Mouse (Mus musculus) limb, embryonic 14.5 days (tissue): ENCODE measurements at regions not wholly inside any gene's neighbourhood (a gene's known extent, or its start where the extent isn't known, plus 50 kb on each side); places are given as distances from the start of the nearest gene placed in this dataset.

Experiments used
- ATAC-seq: fragments of 200-750 bp; cut with Nextera tagmentation; 2 replicates; pipeline ENCODE4 v1.8.0; 2017; ENCODE audit warnings: low read depth, moderate number of reproducible peaks, moderate TSS enrichment; ENCODE audit not compliant: low FRiP score
- DNase-seq: peaks from one replicate; pipeline ENCODE4 v3.0.0-alpha.2; 2015; ENCODE audit warnings: low spot score
- H3K27ac ChIP-seq: fragments of 300-500 bp; sonication (generic); replicated peaks from 2 replicates; pipeline ENCODE4 v1.5.1; 2014; ENCODE audit warnings: low read depth, mild to moderate bottlenecking, low read length, moderate library complexity, mixed read lengths
- H3K27me3 ChIP-seq: fragments of 300-500 bp; sonication (generic); 2 replicates; pipeline ENCODE4 v1.6.1; 2014; ENCODE audit warnings: low read length, mixed read lengths; ENCODE audit not compliant: control insufficient read depth, insufficient read depth
- H3K36me3 ChIP-seq: fragments of 300-500 bp; sonication (generic); 2 replicates; pipeline ENCODE4 v1.6.1; 2014; ENCODE audit warnings: mild to moderate bottlenecking, low read length, moderate library complexity, mixed read lengths; ENCODE audit not compliant: control insufficient read depth, insufficient read depth
- H3K4me1 ChIP-seq: fragments of 300-500 bp; sonication (generic); 2 replicates; pipeline ENCODE4 v1.6.1; 2014; ENCODE audit warnings: antibody characterized with exemption, low read length, mixed read lengths; ENCODE audit not compliant: control insufficient read depth, insufficient read depth
- H3K4me2 ChIP-seq: fragments of 300-500 bp; sonication (generic); replicated peaks from 2 replicates; pipeline ENCODE4 v1.6.1; 2014; ENCODE audit warnings: low read depth, mild to moderate bottlenecking, low read length, moderate library complexity; ENCODE audit not compliant: severe bottlenecking
- H3K4me3 ChIP-seq: fragments of 300-500 bp; sonication (generic); replicated peaks from 2 replicates; pipeline ENCODE4 v1.5.1; 2014; ENCODE audit warnings: low read length
- H3K9ac ChIP-seq: fragments of 300-500 bp; sonication (generic); 2 replicates; pipeline ENCODE4 v1.6.1; 2014; ENCODE audit warnings: mild to moderate bottlenecking, low read depth, low read length, moderate library complexity; ENCODE audit not compliant: severe bottlenecking
- H3K9me3 ChIP-seq: fragments of 300-500 bp; sonication (generic); 2 replicates; pipeline ENCODE4 v1.6.1; 2016; ENCODE audit warnings: low read length; ENCODE audit not compliant: control insufficient read depth
- POLR2A ChIP-seq: fragments of 200-500 bp; IDR thresholded peaks from 2 replicates; pipeline ENCODE4 v1.8.0; 2012; ENCODE audit warnings: inconsistent platforms, mild to moderate bottlenecking, moderate library complexity, borderline replicate concordance; ENCODE audit not compliant: insufficient read depth, insufficient read length; ENCODE audit errors: extremely low read depth
- WGBS: fragments of 180-500 bp; shearing (Covaris S2); extraction: QIAGEN DNeasy Blood & Tissue Kit; methylation state at CpG from one replicate; pipeline ENCODE4 v1.1.7; 2014; 5-methylcytosine and 5-hydroxymethylcytosine counted together

DNA sequence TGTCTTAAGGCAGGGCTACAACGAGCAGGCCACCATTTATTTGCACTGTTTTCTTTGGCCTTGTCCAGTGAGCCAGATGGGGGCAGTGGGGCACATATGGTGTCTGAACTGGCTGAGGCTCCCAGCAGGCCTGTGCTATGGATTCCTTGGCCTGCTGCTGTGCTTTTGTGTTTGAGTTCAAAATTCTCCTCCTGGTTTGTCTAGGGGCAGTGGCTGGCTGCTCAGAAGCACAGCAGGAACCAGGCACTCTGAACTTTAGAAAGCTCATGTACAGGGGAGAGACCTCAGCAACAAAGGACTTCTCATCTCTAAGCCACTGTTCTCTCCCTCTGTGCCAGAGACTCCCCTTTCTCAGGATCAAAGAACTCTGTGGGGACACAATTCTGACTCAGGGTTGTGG lies 370.9 kb downstream of the Bckdhb start:
- 60% methylated on average over 1 of the region's 1 CpGs for WGBS
- Histone ChIP-seq H3K27ac (no peak overlapping the region), H3K9me3 (no peaks in the 10 kb centered on the region), H3K27me3 (no peaks in the 10 kb centered on the region), H3K4me2 (no peak overlapping the region), H3K9ac (no peak overlapping the region), H3K4me1 (no peaks in the 10 kb centered on the region), H3K4me3 (no peak overlapping the region), H3K36me3 (no peaks in the 10 kb centered on the region)
- no peak for TF ChIP-seq POLR2A
- no peak for ATAC-seq
- no peak for DNase-seq

DNA sequence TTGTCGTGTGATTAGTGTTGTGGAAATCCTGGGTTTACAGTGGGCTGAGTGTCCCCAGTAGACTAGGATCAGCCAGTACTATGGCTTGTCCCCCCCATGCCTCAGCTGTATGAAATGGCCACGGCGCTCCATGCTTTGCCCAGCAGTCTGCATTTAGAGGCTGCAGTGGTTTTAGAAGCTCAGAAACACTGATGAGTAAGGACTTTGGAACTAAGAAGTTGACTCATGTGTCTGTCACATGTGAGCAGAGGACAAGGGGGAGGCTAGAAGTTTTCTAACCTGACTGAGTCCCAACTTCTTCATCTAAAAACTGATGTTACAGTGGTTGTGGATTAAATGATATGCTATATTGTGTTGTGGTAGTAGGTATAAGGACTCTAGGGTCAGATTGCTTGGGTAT lies 371.5 kb downstream of the Bckdhb start:
- Histone ChIP-seq H3K9ac (no peak overlapping the region), H3K9me3 (no peaks in the 10 kb centered on the region), H3K27ac (no peak overlapping the region), H3K4me2 (no peak overlapping the region), H3K36me3 (no peaks in the 10 kb centered on the region), H3K4me3 (no peak overlapping the region), H3K27me3 (no peaks in the 10 kb centered on the region), H3K4me1 (no peaks in the 10 kb centered on the region)
- WGBS, result 86% methylated on average over 3 of the region's 3 CpGs
- DNase-seq (no peak), ATAC-seq (no peak)
- no peak for TF ChIP-seq POLR2A

DNA sequence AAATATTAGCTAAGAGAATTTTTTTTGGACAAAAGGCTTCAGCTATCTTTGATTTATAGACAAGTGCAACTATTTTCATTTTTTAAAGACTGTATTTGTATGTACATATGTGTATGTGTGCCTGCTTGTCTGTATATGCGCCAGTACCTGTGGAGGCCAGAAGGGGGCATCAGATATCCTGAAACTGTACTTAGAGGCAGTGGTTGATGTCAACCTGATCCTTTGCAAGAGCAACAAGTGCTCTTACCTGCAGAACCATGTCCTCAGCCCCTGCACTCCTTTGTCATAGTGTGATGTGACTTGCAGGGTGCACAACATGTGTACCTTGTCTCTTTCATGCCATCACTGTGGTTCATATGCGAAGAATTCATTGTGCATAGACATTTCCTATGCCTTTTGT lies 379.5 kb downstream of the Bckdhb start:
- no peaks in the 10 kb centered on the region for H3K27me3 ChIP-seq
- ATAC-seq (no peak), DNase-seq (no peak)
- H3K27ac ChIP-seq, result no peak overlapping the region
- H3K4me3 ChIP-seq, result no peak overlapping the region
- H3K9me3 ChIP-seq, result no peaks in the 10 kb centered on the region
- no peak for TF ChIP-seq POLR2A
- H3K36me3 ChIP-seq, result no peaks in the 10 kb centered on the region
- H3K9ac ChIP-seq, result no peak overlapping the region
- H3K4me2 ChIP-seq, result no peak overlapping the region
- WGBS, result 95% methylated on average over 2 of the region's 2 CpGs
- no peaks in the 10 kb centered on the region for H3K4me1 ChIP-seq

DNA sequence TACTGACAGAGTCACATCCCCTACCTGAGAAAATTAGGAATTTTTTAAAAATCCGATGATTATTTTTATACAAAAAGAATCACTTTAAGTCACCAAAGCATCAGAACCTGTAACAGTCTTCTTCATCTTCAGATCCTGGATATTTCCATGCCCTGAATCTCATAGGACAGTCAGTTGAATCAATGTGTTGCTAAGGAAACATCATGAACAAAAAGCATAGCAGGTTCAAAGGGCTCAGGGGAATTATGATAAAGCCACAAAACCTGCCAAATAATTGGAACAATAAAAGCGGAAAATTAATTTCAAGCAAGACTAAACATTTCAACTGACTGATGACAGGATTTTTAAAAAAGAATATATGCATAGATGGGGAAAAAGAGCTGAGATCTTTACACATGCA lies 393.9 kb downstream of the Bckdhb start:
- Histone ChIP-seq H3K27me3 (no peaks in the 10 kb centered on the region), H3K27ac (no peak overlapping the region), H3K4me3 (no peak overlapping the region), H3K36me3 (no peaks in the 10 kb centered on the region), H3K9ac (no peak overlapping the region), H3K4me2 (no peak overlapping the region), H3K9me3 (no peaks in the 10 kb centered on the region), H3K4me1 (peaks cover 2% of the 10 kb centered on the region; the same call in 1 of the 2 replicates)
- TF ChIP-seq POLR2A, result no peak
- WGBS, result 85% methylated on average over 2 of the region's 2 CpGs
- DNase-seq (no peak), ATAC-seq (no peak)

DNA sequence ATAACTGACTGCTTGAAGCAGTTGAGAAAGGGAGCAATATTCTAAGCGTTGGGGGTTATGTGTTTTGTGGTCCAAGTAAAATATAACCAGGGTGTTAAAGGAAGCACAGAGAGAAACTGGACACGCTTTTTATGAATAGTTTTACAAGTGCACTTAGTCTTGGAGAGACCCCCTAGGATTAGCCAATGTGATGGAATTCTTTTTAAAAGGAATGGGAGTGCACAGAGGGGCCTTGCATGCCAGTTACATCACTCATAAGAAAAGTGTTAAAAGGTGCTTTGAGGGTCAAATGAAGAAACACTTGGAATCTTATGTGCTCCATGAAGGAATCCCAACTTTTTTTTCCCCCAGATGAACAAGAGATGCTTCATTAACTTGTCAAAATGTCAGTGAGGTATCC lies 394.4 kb downstream of the Bckdhb start:
- no peak overlapping the region for H3K4me3 ChIP-seq
- 32% methylated on average over 2 of the region's 2 CpGs for WGBS
- no peaks in the 10 kb centered on the region for H3K27me3 ChIP-seq
- H3K9ac ChIP-seq, result no peak overlapping the region
- no peak overlapping the region for H3K4me2 ChIP-seq
- no peak overlapping the region for H3K27ac ChIP-seq
- no peak for TF ChIP-seq POLR2A
- no peaks in the 10 kb centered on the region for H3K36me3 ChIP-seq
- ATAC-seq, result peak; percentile 50
- H3K9me3 ChIP-seq, result no peaks in the 10 kb centered on the region
- DNase-seq, result peak; percentile 31
- peaks cover 2% of the 10 kb centered on the region; the same call in 1 of the 2 replicates for H3K4me1 ChIP-seq

DNA sequence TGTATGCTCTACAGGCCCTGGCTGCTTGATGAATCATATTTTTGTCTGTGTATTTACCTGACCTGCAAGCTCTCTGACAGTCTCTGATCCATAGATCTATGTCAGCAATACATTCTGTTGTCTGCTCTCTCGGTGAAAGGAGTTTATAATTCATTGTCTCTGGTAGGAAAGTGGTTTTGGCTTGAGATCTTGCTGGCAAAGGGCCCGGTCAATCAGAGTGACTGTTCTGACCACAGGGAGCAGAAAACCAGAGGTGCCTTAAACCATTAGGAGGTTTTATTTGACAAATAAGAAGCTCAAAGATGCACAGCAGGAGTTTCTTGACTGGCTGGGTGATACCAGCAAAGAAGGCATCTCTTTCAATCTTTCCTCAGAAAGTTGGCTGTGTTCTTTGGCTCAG lies 398.2 kb downstream of the Bckdhb start:
- H3K9ac ChIP-seq, result no peak overlapping the region
- no peak overlapping the region for H3K4me2 ChIP-seq
- no peak overlapping the region for H3K4me3 ChIP-seq
- WGBS, result 68% methylated on average over 2 of the region's 2 CpGs
- H3K27ac ChIP-seq, result no peak overlapping the region
- no peaks in the 10 kb centered on the region for H3K27me3 ChIP-seq
- H3K9me3 ChIP-seq, result no peaks in the 10 kb centered on the region
- no peak for DNase-seq
- TF ChIP-seq POLR2A, result no peak
- no peak for ATAC-seq
- H3K36me3 ChIP-seq, result no peaks in the 10 kb centered on the region
- peaks cover 2% of the 10 kb centered on the region; the same call in 1 of the 2 replicates for H3K4me1 ChIP-seq
